Mouse (Mus musculus) limb, embryonic 12.5 days (tissue): Measurements from ENCODE around the gene Aak1. TPM values are rescaled to one million over a fixed set of nuclear protein-coding genes. Genes with fewer than 3 reads are reported as not detected.

Experiments
- ATAC-seq: fragments of 200-750 bp; cut with Nextera tagmentation; 2 replicates; pipeline ENCODE4 v1.8.0; 2017; ENCODE audit warnings: low read depth, moderate TSS enrichment; ENCODE audit not compliant: insufficient number of reproducible peaks, insufficient read depth, low FRiP score, low TSS enrichment
- H3K27ac ChIP-seq: fragments of 300-500 bp; sonication (generic); 2 replicates; pipeline ENCODE4 v1.5.1; 2016; ENCODE audit warnings: mild to moderate bottlenecking, moderate library complexity
- H3K27me3 ChIP-seq: fragments of 300-500 bp; sonication (generic); 2 replicates; pipeline ENCODE4 v1.6.1; 2016; ENCODE audit warnings: mild to moderate bottlenecking, moderate library complexity
- H3K36me3 ChIP-seq: fragments of 300-500 bp; sonication (generic); 2 replicates; pipeline ENCODE4 v1.6.1; 2016; ENCODE audit warnings: mild to moderate bottlenecking, moderate library complexity
- H3K4me1 ChIP-seq: fragments of 300-500 bp; sonication (generic); replicated peaks from 2 replicates; pipeline ENCODE4 v1.6.1; 2016
- H3K4me2 ChIP-seq: fragments of 300-500 bp; sonication (generic); 2 replicates; pipeline ENCODE4 v1.6.1; 2016; ENCODE audit warnings: mild to moderate bottlenecking, moderate library complexity
- H3K4me3 ChIP-seq: fragments of 300-500 bp; sonication (generic); replicated peaks from 2 replicates; pipeline ENCODE4 v1.5.1; 2016; ENCODE audit warnings: mild to moderate bottlenecking
- H3K9ac ChIP-seq: fragments of 300-500 bp; sonication (generic); replicated peaks from 2 replicates; pipeline ENCODE4 v1.6.1; 2016; ENCODE audit warnings: mild to moderate bottlenecking, moderate library complexity
- H3K9me3 ChIP-seq: fragments of 300-500 bp; sonication (generic); 2 replicates; pipeline ENCODE4 v1.6.1; 2016; ENCODE audit warnings: mild to moderate bottlenecking, moderate library complexity
- WGBS: fragments of 180-500 bp; shearing (Covaris S2); methylation state at CpG from one replicate; pipeline ENCODE4 v1.1.7; 2016; 5-methylcytosine and 5-hydroxymethylcytosine counted together
- polyA plus RNA-seq: library from polyadenylated mRNA; unstranded; fragments of >200 nt; fragmentation: Nextera tagmentation; extraction: Ambion mirVana; gene quantifications from 2 replicates; pipeline ENCODE4 v1.2.1, GENCODE M21; 2016

The Aak1 gene
- polyA plus RNA-seq, 1 experiment from 2014 or later, result 15.6 TPM

DNA sequence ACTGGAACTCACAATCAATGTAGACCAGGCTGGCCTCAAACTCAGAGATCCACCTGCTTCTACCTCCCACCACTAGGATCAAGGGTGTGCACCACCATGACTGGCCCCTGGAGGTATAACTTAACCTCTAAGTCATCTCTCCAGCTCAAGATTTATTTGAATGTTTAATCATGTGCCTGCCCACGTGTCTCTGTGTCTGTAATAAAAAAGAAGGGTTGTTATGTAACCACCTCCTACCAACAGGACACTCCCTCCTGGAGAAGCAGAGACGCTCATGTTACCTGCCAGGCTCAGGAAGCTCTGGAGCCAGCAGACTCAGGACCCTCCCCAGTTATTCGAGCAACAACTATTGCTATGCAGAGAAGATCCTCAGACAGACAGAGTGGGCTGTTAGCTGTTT lies 7.4 kb upstream of the Aak1 start:
- Histone ChIP-seq H3K27ac (no peak overlapping the region), H3K4me2 (no peak overlapping the region), H3K36me3 (no peaks in the 10 kb centered on the region), H3K4me1 (no peaks in the 10 kb centered on the region), H3K9me3 (no peaks in the 10 kb centered on the region), H3K27me3 (no peaks in the 10 kb centered on the region), H3K9ac (no peak overlapping the region), H3K4me3 (no peak overlapping the region)
- no peak for ATAC-seq
- WGBS, result 56% methylated on average over 3 of the region's 3 CpGs

DNA sequence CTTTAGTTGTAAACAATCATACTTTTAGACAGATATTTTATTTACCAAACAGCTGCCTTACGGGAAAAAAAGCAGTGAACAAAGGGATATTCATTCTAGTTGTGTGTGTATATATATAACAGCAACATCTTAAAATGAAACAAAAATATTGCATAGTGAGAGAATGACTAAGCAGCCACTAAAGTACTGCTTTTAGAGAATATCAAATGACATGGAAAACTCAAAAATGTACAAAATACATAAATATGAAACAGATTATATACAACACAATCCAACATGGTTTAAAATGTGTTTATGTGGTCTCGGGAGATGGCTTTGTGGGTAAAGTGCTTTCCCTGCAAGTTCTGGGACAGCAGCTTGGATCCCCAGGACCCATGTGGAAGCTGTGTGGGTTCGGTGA lies 5.7 kb upstream of the Aak1 start:
- no peak overlapping the region for H3K27ac ChIP-seq
- H3K9me3 ChIP-seq, result no peaks in the 10 kb centered on the region
- no peaks in the 10 kb centered on the region for H3K27me3 ChIP-seq
- H3K4me1 ChIP-seq, result peaks cover 8% of the 10 kb centered on the region; the same call in 1 of the 2 replicates
- no peak for ATAC-seq
- no peak overlapping the region for H3K9ac ChIP-seq
- H3K4me2 ChIP-seq, result no peak overlapping the region
- WGBS, result 87% methylated on average over 3 of the region's 3 CpGs
- H3K36me3 ChIP-seq, result no peaks in the 10 kb centered on the region
- no peak overlapping the region for H3K4me3 ChIP-seq

DNA sequence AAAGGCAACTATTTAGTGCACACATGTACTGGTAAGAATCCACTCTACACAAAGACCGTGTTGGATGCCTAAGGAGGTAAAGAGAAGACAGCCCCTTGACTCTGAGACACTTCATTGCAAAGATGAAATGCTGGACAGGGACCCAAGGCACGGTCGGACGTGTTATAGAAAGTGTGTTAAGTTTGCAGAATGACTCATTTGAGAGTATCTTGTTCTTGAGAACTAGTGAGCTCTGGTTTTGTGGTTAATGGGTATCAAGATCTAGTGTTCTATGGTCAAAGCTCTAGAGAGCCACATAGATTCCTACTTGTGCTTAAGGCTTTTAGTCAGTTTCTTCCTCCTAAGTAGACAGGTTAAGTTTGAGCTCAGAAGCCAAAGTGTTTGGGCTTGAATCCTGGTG lies 2.9 kb upstream of the Aak1 start:
- Histone ChIP-seq H3K4me3 (no peak overlapping the region), H3K9me3 (no peaks in the 10 kb centered on the region), H3K9ac (no peak overlapping the region), H3K27me3 (no peaks in the 10 kb centered on the region), H3K27ac (no peak overlapping the region), H3K4me2 (no peak overlapping the region), H3K36me3 (no peaks in the 10 kb centered on the region), H3K4me1 (peaks cover 21% of the 10 kb centered on the region)
- WGBS, result 90% methylated on average over 4 of the region's 4 CpGs
- no peak for ATAC-seq

DNA sequence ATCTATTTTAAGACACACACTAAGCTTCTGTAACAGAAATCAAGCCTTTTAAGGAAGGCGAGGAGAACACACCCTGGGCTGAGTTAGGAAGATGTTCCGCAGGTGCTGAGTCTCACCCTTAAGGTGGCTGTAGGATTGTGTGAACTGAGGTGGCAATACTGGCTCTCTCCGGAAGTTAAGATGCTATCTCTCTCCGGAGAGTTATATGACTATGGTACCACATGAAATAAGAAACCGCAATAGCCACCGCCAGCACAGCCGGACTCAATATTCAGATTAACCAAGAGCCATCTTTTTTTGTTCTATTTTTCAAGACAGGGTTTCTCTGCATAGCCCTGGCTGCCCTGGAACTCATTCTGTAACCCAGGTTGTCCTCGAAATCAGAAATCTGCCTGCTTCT lies 1.5 kb upstream of the Aak1 start:
- Histone ChIP-seq H3K27ac (no peak overlapping the region), H3K4me3 (no peak overlapping the region), H3K4me1 (peaks cover 30% of the 10 kb centered on the region), H3K4me2 (peak overlapping the region; percentile 87), H3K9ac (no peak overlapping the region), H3K9me3 (no peaks in the 10 kb centered on the region), H3K27me3 (no peaks in the 10 kb centered on the region), H3K36me3 (0 out of 2 replicates have a peak, but pooled peaks cover 5% of the 10 kb centered on the region)
- no peak for ATAC-seq
- 88% methylated on average over 8 of the region's 8 CpGs for WGBS

DNA sequence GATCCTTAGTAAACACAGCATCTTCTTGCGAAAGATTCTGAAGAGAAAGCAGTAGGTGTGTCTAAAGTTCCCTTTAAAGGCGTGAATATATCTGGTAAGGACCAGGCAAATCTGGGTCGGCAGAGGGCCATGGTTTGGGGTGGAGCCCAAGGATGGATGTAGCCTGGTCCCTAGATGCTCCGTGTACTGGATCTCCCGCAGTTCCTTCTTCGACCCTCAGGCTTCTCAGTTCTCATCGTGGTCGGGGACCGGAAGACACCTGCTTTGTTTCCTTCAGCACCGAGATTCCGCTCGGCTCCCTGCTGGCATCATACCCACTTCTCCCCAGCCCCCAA lies 770 bp upstream of the Aak1 start:
- peak; percentile 66 for ATAC-seq
- 2% methylated on average over 12 of the region's 12 CpGs for WGBS
- H3K27ac ChIP-seq, result peak overlapping the region; percentile 96
- H3K4me3 ChIP-seq, result peak overlapping the region; percentile 87
- H3K4me1 ChIP-seq, result peaks cover 30% of the 10 kb centered on the region
- no peaks in the 10 kb centered on the region for H3K9me3 ChIP-seq
- H3K36me3 ChIP-seq, result peaks cover 8% of the 10 kb centered on the region; the same call in 1 of the 2 replicates
- no peaks in the 10 kb centered on the region for H3K27me3 ChIP-seq
- peak overlapping the region; percentile 87 for H3K9ac ChIP-seq
- H3K4me2 ChIP-seq, result peak overlapping the region; percentile 87

DNA sequence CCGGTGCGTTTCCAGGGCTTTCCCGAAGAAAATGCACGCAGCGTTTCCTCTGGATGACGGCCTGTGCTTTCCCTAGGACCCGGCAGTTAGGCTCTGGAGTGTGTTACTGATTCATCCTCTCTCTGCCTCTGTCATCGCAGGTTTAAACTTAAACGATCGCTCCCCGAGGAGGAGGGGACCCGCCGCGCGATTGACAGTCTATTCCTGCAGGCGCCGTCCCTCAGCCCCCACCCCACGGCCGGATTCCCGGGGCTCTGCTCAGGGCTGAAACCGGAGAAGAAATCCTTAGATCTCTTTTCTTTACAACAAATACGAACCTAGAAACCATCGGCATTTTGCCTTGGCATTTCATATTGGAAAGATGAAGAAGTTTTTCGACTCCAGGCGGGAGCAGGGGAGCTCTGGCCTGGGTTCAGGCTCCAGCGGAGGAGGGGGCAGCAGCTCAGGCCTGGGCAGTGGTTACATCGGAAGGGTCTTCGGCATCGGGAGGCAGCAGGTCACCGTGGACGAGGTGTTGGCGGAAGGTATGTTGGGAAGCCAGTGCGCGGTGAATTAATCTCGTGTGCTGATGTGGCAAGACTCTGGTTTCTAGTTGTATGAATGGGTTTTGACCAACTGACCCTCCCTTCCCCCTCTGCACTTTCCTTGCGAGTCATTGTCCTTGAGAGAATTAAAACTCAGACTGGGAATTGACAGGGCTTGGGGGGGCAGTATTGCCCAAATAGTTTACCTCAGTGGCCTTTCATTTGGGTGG lies 552 bp downstream of the Aak1 start:
- peak overlapping the region; percentile 87 for H3K9ac ChIP-seq
- no peaks in the 10 kb centered on the region for H3K9me3 ChIP-seq
- H3K27me3 ChIP-seq, result no peaks in the 10 kb centered on the region
- under 1% methylated on average over 36 of the region's 36 CpGs for WGBS
- H3K4me3 ChIP-seq, result peak overlapping the region; percentile 87
- H3K4me1 ChIP-seq, result peaks cover 30% of the 10 kb centered on the region
- peak; percentile 32 for ATAC-seq
- peak overlapping the region; percentile 96 for H3K27ac ChIP-seq
- H3K36me3 ChIP-seq, result peaks cover 14% of the 10 kb centered on the region
- peak overlapping the region; percentile 87 for H3K4me2 ChIP-seq

DNA sequence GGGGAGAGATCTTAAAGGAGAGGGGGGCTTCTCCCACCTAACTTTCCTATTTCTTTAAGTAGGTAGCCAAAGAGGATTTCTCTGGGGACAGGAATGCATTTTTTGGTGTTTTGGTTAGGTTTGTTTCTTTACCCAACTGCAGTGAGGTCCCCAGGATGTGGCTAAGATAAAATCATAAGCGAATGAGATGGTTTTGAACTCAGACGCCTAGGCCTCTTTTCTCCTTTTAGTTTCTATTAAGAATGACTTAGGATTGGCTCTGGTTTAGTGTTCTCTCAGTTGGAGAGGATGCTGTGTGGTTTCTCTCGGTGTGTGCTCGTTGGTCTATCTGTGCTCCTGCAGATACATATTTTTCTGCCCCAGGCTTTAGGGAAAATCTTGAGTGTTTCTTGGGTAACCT lies 1.3 kb downstream of the Aak1 start:
- Histone ChIP-seq H3K36me3 (peaks cover 20% of the 10 kb centered on the region), H3K9me3 (no peaks in the 10 kb centered on the region), H3K4me2 (peak overlapping the region; percentile 87), H3K27ac (no peak overlapping the region), H3K27me3 (no peaks in the 10 kb centered on the region), H3K4me3 (peak overlapping the region; percentile 87), H3K9ac (peak overlapping the region; percentile 87), H3K4me1 (peaks cover 30% of the 10 kb centered on the region)
- ATAC-seq, result no peak
- WGBS, result 28% methylated on average over 4 of the region's 4 CpGs

DNA sequence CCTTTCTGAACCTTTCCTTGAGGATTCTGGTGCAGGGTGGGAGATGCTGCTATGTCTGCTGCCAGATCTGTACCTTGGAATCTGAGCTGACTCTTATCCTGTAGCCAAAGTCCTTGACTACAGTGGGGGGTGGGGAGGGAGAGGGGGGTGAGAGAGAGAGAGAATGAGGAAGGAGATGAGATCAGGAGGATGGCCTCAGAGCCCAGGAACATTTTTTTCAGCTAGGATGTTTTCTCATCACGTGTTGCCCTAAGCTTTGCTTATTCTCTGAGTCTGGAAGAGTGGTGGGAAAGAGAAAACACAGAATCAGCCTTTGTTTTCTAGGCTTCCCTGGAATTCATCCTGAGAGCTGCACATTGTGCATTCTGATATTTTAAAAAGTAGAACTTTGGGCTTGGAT lies 2.2 kb downstream of the Aak1 start:
- H3K9ac ChIP-seq, result peak overlapping the region; percentile 87
- H3K36me3 ChIP-seq, result peaks cover 21% of the 10 kb centered on the region
- H3K27me3 ChIP-seq, result no peaks in the 10 kb centered on the region
- WGBS, result 36% methylated on average over 1 of the region's 1 CpGs
- ATAC-seq, result no peak
- H3K4me2 ChIP-seq, result peak overlapping the region; percentile 87
- peak overlapping the region; percentile 87 for H3K4me3 ChIP-seq
- no peaks in the 10 kb centered on the region for H3K9me3 ChIP-seq
- peaks cover 30% of the 10 kb centered on the region for H3K4me1 ChIP-seq
- no peak overlapping the region for H3K27ac ChIP-seq

DNA sequence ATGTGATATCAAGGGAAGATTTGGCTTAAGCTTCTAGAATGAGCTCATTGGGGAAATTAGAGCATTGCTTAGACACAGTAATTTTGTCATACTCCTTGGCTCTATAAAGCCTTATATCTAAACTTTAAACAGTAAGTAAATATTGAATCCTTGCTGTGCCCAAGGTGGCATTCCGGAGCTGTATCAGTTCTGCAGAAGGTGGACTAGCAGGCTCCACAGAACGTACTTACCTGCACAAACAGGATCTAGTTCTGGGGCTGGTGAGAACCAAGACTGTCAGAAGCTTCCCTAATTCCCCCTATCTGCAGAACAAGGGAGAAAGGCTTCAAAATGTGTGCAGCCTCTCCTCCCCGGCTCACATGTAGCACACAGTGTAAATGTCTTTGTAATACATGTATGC lies 4.6 kb downstream of the Aak1 start:
- H3K4me1 ChIP-seq, result peaks cover 22% of the 10 kb centered on the region
- H3K27me3 ChIP-seq, result no peaks in the 10 kb centered on the region
- H3K9me3 ChIP-seq, result no peaks in the 10 kb centered on the region
- H3K4me2 ChIP-seq, result no peak overlapping the region
- peaks cover 30% of the 10 kb centered on the region for H3K36me3 ChIP-seq
- WGBS, result 87% methylated on average over 3 of the region's 3 CpGs
- ATAC-seq, result no peak
- H3K27ac ChIP-seq, result no peak overlapping the region
- no peak overlapping the region for H3K4me3 ChIP-seq
- H3K9ac ChIP-seq, result no peak overlapping the region

DNA sequence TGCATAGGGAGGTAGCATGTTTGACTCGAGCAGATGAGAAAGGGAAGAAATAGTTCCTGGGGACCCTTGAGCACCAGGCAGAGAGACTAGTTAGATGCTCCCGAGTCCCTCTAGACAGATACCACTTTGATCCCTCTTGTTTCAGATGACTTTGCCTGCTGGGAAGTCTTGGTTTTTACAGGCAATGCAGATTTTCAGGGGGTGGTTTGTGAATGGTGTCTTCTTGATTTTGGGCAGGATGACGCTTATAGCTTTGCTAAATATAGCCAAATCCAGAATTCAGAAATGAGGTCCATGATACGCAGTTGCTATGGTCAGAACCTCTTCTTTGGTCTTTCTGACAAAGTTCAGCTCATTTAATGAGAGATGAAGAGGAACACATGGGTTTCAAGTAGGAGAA lies 5.6 kb downstream of the Aak1 start:
- no peak for ATAC-seq
- H3K27me3 ChIP-seq, result no peaks in the 10 kb centered on the region
- H3K4me2 ChIP-seq, result no peak overlapping the region
- H3K27ac ChIP-seq, result no peak overlapping the region
- peaks cover 22% of the 10 kb centered on the region for H3K4me1 ChIP-seq
- no peak overlapping the region for H3K9ac ChIP-seq
- peaks cover 38% of the 10 kb centered on the region for H3K36me3 ChIP-seq
- no peak overlapping the region for H3K4me3 ChIP-seq
- WGBS, result 85% methylated on average over 4 of the region's 4 CpGs
- no peaks in the 10 kb centered on the region for H3K9me3 ChIP-seq

DNA sequence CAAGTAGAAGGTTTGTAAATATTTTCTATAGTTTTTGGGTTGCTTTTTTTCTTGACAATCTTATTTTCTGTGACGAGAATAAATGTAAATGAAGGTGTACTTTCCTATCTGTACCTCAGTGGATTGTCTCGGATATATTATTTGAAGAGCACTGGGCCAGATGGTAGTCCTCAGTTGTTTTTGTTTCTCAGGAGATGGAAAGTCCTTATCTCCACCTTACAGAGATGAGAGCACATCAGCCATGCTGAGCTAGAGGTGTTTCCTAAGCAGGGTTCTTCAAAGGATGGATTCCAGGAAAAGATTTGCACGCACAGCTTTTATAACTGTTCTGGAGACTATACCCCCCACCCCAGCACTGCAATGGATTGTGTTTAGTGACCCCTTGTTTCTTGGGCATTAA lies 9.3 kb downstream of the Aak1 start:
- no peak overlapping the region for H3K4me3 ChIP-seq
- no peaks in the 10 kb centered on the region for H3K27me3 ChIP-seq
- peaks cover 46% of the 10 kb centered on the region for H3K36me3 ChIP-seq
- no peaks in the 10 kb centered on the region for H3K9me3 ChIP-seq
- no peak for ATAC-seq
- no peak overlapping the region for H3K9ac ChIP-seq
- H3K4me2 ChIP-seq, result no peak overlapping the region
- WGBS, result 92% methylated on average over 3 of the region's 3 CpGs
- no peaks in the 10 kb centered on the region for H3K4me1 ChIP-seq
- no peak overlapping the region for H3K27ac ChIP-seq
